Mouse (Mus musculus) heart, adult 2 months (tissue): ENCODE measurements around the gene Mettl1. TPM values are rescaled to one million over a fixed set of nuclear protein-coding genes. Genes with fewer than 3 reads are reported as not detected.
"Not testable (repeated sequence)": the region's sequence is repeated elsewhere in the genome, so short reads cannot be mapped to it uniquely, and the experiment has no call there.

ENCODE experiments used
- DNase-seq, 2 experiments: peaks; one replicate each; pipeline ENCODE4 v3.0.0; 2021
- H3K27ac ChIP-seq: fragments of 200-600 bp; 2 replicates; pipeline ENCODE4 v1.8.1; 2022
- H3K27me3 ChIP-seq: fragments of 200-500 bp; 2 replicates; pipeline ENCODE4 v1.6.1; 2012; ENCODE audit warnings: mild to moderate bottlenecking, low read length, inconsistent platforms, mixed read lengths; ENCODE audit not compliant: control insufficient read depth, insufficient read depth
- H3K36me3 ChIP-seq: fragments of 200-500 bp; 2 replicates; pipeline ENCODE4 v1.6.1; 2012; ENCODE audit warnings: low read length, inconsistent platforms; ENCODE audit not compliant: control insufficient read depth, insufficient read depth
- H3K4me1 ChIP-seq: fragments of 200-500 bp; 2 replicates; pipeline ENCODE4 v1.6.1; 2011; ENCODE audit warnings: low read length; ENCODE audit not compliant: control insufficient read depth, insufficient read depth
- H3K4me3 ChIP-seq: fragments of 200-600 bp; 2 replicates; pipeline ENCODE4 v1.8.1; 2022
- H3K79me2 ChIP-seq: fragments of 200-500 bp; replicated peaks from 2 replicates; pipeline ENCODE4 v1.6.1; 2012; ENCODE audit warnings: mild to moderate bottlenecking, inconsistent platforms, low read length, moderate library complexity, mixed read lengths; ENCODE audit not compliant: control insufficient read depth, insufficient read depth
- H3K9ac ChIP-seq: fragments of 200-500 bp; 2 replicates; pipeline ENCODE4 v1.6.1; 2012; ENCODE audit warnings: low read depth, mild to moderate bottlenecking, control low read depth, inconsistent platforms, low read length, mixed read lengths
- CTCF ChIP-seq: fragments of 200-600 bp; IDR thresholded peaks from 2 replicates; pipeline ENCODE4 v1.8.1; 2022; ENCODE audit warnings: antibody characterized with exemption, mild to moderate bottlenecking, moderate library complexity
- EP300 ChIP-seq: fragments of 200-500 bp; IDR thresholded peaks from 2 replicates; pipeline ENCODE4 v1.6.1; 2011; ENCODE audit warnings: low read depth, low read length, control low read depth; ENCODE audit not compliant: insufficient read depth
- POLR2A ChIP-seq: fragments of 200-500 bp; IDR thresholded peaks from 2 replicates; pipeline ENCODE4 v1.6.1; 2011; ENCODE audit warnings: mild to moderate bottlenecking, low read depth, low read length, control low read depth; ENCODE audit not compliant: insufficient read depth
- WGBS: fragments of 180-500 bp; shearing (Covaris S2); methylation state at CpG from one replicate; pipeline ENCODE4 v1.1.7; 2018; 5-methylcytosine and 5-hydroxymethylcytosine counted together
- intact Hi-C: fragments of 180-260 bp; cut with DNase I; formaldehyde crosslinking; loops from one replicate; pipeline ENCODE4 v1.15.1; 2025
- polyA plus RNA-seq: library from polyadenylated mRNA; depleted of rRNA; stranded (reverse); fragments of >200 nt; gene quantifications from 2 replicates; pipeline ENCODE4 v1.2.3, GENCODE M21; 2012
- total RNA-seq, 2 experiments: library from RNA; stranded (reverse); gene quantifications; 2 replicates each; pipeline ENCODE4 v1.2.3; 2021

Gene Mettl1
- total and polyA plus RNA-seq, 3 experiments: 6.3 to 12.3 (median 7.0) TPM

DNA sequence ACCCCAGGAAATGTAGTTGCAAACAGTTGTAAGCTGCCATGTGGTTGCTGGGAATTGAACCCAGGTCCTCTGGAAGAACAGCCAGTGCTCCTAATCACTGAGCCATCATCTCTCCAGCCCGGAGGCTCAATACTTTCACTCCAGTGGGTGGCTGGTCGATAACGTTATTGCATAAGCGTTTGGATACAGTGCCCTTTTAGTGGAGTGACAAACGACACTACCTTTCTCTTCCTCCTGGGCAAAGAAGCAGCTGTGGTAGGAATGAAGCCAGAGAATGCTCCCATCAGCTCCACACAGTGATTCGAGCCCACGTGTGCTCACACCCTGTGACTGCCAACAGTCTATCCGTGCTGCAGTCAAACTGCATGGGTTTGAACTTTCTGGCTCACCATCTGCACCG lies 30.0 kb downstream of the Mettl1 start:
- WGBS: 66% methylated on average over 9 of the region's 9 CpGs
- TF ChIP-seq CTCF: no peak
- no peak for TF ChIP-seq POLR2A
- no peak for TF ChIP-seq EP300
- H3K79me2 ChIP-seq: no peaks in the 10 kb centered on the region
- H3K27ac ChIP-seq: no peak overlapping the region; the same call in 1 of the 2 replicates
- no peaks in the 10 kb centered on the region for H3K27me3 ChIP-seq
- no peak for DNase-seq
- H3K4me1 ChIP-seq: peaks cover 5% of the 10 kb centered on the region
- no peak overlapping the region; the same call in 1 of the 2 replicates for H3K4me3 ChIP-seq
- H3K36me3 ChIP-seq: no peaks in the 10 kb centered on the region
- intact Hi-C loops: no loop called here
- no peak overlapping the region for H3K9ac ChIP-seq

DNA sequence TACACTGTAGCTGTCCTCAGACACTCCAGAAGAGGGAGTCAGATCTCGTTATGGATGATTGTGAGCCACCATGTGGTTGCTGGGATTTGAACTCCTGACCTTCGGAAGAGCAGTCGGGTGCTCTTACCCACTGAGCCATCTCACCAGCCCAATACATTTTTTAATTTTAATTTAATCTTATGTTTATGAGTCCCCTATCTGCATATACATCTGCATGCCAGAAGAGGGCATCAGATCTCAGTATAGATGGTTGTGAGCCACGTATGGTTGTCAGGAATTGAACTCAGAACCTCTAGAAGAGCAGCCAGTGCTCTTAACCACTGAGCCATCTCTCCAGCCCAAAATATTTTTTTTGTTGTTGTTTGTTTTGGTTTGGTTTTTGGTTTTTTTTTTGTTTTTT lies 31.1 kb downstream of the Mettl1 start:
- H3K27ac ChIP-seq, H3K4me1 ChIP-seq, H3K79me2 ChIP-seq, DNase-seq, H3K27me3 ChIP-seq, intact Hi-C loops, H3K4me3 ChIP-seq, H3K36me3 ChIP-seq, H3K9ac ChIP-seq: not testable (repeated sequence)
- TF ChIP-seq CTCF: peak; percentile 25; the same call in 1 of the 2 replicates
- WGBS: 87% methylated on average over 4 of the region's 4 CpGs

DNA sequence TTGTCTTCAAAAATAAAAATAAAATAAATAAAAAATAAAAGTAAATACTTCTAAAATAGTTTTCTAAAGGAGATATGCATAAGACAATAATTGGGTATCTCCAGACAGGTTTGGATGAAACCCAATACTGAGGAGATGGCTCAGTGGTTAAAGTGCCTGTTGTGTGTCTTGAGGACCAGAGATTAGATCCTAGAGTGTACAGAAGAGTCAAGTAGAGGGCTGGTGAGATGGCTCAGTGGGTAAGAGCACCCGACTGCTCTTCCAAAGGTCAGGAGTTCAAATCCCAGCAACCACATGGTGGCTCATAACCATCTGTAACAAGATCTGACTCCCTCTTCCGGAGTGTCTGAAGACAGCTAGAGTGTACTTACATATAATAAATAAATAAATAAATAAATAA lies 31.8 kb downstream of the Mettl1 start:
- H3K27me3 ChIP-seq, H3K79me2 ChIP-seq, H3K4me1 ChIP-seq, H3K9ac ChIP-seq, DNase-seq, intact Hi-C loops, H3K36me3 ChIP-seq, H3K4me3 ChIP-seq, H3K27ac ChIP-seq: not testable (repeated sequence)
- WGBS: 71% methylated on average over 2 of the region's 2 CpGs

DNA sequence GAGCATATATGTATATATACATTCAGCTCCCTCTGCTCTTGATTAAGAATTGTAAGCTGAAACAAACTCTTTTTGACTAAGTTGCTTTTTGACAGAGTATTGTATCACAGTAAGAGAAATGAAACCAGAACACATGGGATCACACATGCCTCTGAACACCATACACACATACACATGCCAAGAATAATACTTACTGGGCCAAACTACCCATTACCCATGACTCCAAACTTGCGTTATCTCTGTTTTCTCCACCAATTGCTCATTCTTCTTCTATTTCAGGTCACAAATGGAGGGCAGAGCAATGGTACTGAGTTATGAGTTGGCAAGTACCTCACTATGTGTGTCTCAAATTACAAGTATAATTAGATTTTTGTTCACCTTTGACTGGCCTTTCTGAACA lies 32.8 kb downstream of the Mettl1 start:
- intact Hi-C loops: no loop called here
- TF ChIP-seq CTCF: no peak
- no peak for TF ChIP-seq POLR2A
- TF ChIP-seq EP300: no peak
- Histone ChIP-seq H3K27ac (no peak overlapping the region), H3K36me3 (no peaks in the 10 kb centered on the region), H3K9ac (no peak overlapping the region), H3K4me3 (no peak overlapping the region), H3K27me3 (no peaks in the 10 kb centered on the region; the same call in 1 of the 2 replicates), H3K79me2 (no peaks in the 10 kb centered on the region), H3K4me1 (peaks cover 4% of the 10 kb centered on the region)
- 81% methylated on average over 1 of the region's 1 CpGs for WGBS
- no peak for DNase-seq

DNA sequence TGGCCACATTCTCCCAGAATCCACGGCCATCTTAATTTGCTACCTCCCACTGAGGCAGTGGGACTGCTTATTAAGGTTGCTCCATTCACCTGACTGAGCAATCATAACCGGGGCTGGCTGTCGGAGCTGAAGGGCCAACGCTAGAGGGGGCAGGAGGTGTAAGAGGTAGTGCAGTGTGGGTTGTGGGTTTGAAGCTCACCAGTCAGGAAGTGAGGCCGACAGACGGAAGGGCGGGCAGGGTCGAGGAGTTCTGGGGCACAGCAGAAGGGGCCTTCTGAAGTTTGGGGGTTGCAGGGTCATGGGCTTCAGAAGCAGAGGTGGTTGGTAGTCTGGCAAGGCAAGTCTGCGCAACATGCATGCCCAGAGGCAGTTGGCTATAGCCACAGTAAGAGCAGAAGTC lies 33.9 kb downstream of the Mettl1 start, which contains the start of gene Agap2:
Gene Agap2 (plus strand): TSS at position 205 of the 400 bp plus-strand sequence.
- Histone ChIP-seq H3K27ac (no peak within 1 kb of the TSS), H3K27me3 (no peaks in the 10 kb centered on the region; the same call in 1 of the 2 replicates), H3K4me1 (no peaks in the 10 kb centered on the region; the same call in 1 of the 2 replicates), H3K79me2 (no peaks in the 10 kb centered on the region), H3K9ac (no peak within 1 kb of the TSS), H3K36me3 (no peaks in the 10 kb centered on the region), H3K4me3 (no peak within 1 kb of the TSS)
- 50% methylated on average over 9 of the region's 9 CpGs for WGBS
- TF ChIP-seq POLR2A: no peak
- no peak for TF ChIP-seq EP300
- no peak for TF ChIP-seq CTCF
- intact Hi-C loops: no loop called here
- peak in 1 of 2 experiments; percentile 46 for DNase-seq

DNA sequence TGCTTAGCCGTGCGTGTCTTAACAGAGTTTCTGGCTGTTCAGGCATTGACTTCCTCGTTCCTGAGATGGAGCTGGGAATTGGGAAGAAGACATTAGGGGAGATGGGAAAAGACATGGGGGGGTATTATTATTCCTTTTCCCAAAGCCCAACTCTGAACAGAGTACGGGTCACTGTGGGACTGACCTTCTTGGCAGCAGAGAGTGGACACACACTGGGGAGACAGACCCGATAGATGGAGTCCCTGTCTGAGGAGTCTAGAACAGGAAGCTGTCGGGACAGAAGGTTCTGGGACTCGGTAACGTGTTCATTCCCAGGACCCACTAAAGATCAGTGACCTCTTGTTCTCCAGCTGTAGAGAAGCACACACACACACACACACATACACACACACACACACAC lies 34.4 kb downstream of the Mettl1 start:
- TF ChIP-seq POLR2A: no peak
- TF ChIP-seq EP300: no peak
- no peak for TF ChIP-seq CTCF
- peak in 1 of 2 experiments; percentile 28 for DNase-seq
- Histone ChIP-seq H3K4me3 (no peak overlapping the region), H3K9ac (no peak overlapping the region), H3K36me3 (no peaks in the 10 kb centered on the region), H3K27me3 (no peaks in the 10 kb centered on the region; the same call in 1 of the 2 replicates), H3K79me2 (no peaks in the 10 kb centered on the region), H3K4me1 (no peaks in the 10 kb centered on the region; the same call in 1 of the 2 replicates), H3K27ac (no peak overlapping the region)
- 45% methylated on average over 8 of the region's 8 CpGs for WGBS
- intact Hi-C loops: no loop called here
